In genomic region chr7:113673596-113673956, GRCm38 (mm10) we compare ENCODE assay signal across 12 mouse cellular contexts.
DNase-seq lines count a peak whose midpoint lies in the region; ATAC-seq and TF ChIP-seq lines count a peak whose summit lies in the region.
"Had no signal": no experiment of that assay in that cellular context is flagged by ENCODE, and none has a peak within 500 bp of the region (broad histone marks: within the 10 kb centered on the region; RNA-seq: fewer than 3 reads in every experiment).

No protein-coding gene starts in this region.

- no peak for TF ChIP-seq CTCF in midbrain, postnatal 0 days (IDR thresholded peaks at IDR 0.05)

- ATAC-seq in midbrain, postnatal 0 days (ENCODE audit: low FRiP score) = no peak
- no peak for ATAC-seq in megakaryocyte, adult 5-6 weeks (ENCODE audit: poor library complexity, severe bottlenecking)
- ATAC-seq in heart, embryonic 11.5 days (replicated peaks; ENCODE audit: insufficient number of reproducible peaks, low FRiP score, low TSS enrichment) = no peak
- ATAC-seq: intestine, embryonic 16.5 days had no signal

- no peak for DNase-seq in midbrain, embryonic 10.5 days (ENCODE audit: low spot score)
- no peak for DNase-seq in midbrain, postnatal 0 days (ENCODE audit: low spot score)
- DNase-seq in hindbrain, embryonic 10.5 days (ENCODE audit: low spot score) = no peak
- DNase-seq in left cerebral cortex, postnatal 25 days (ENCODE audit: low spot score in 2 of 2) = peak; percentile 29 to 72
- peak; percentile 23 for DNase-seq in right cerebral cortex, postnatal 14 days
- no peak for DNase-seq in adrenal gland, adult 18-20 months (ENCODE audit: low spot score in 2 of 2)
- DNase-seq: gastrocnemius, postnatal 10 days had no signal

- H3K27ac ChIP-seq in midbrain, embryonic 10.5 days (replicated peaks) = peak overlapping the region; percentile 82
- H3K27ac ChIP-seq in midbrain, postnatal 0 days (ENCODE audit: low read depth, low read length) = no peak overlapping the region
- peak overlapping the region; percentile 69 for H3K27ac ChIP-seq in hindbrain, embryonic 10.5 days
- H3K27ac ChIP-seq in heart, embryonic 11.5 days (ENCODE audit: low read depth, low read length) = no peak overlapping the region
- H3K27ac ChIP-seq: heart, embryonic 15.5 days had no signal

- H3K27me3 ChIP-seq in midbrain, embryonic 10.5 days (ENCODE audit: low read depth, poor library complexity, severe bottlenecking) = no peaks in the 10 kb centered on the region
- H3K27me3 ChIP-seq in midbrain, postnatal 0 days (ENCODE audit: insufficient read depth, low read length) = no peaks in the 10 kb centered on the region
- H3K27me3 ChIP-seq in hindbrain, embryonic 10.5 days (ENCODE audit: insufficient read depth, poor library complexity, severe bottlenecking) = no peaks in the 10 kb centered on the region
- no peaks in the 10 kb centered on the region for H3K27me3 ChIP-seq in heart, embryonic 11.5 days (ENCODE audit: control insufficient read depth, insufficient read depth, low read length)
- H3K27me3 ChIP-seq: heart, embryonic 15.5 days had no signal

- intact Hi-C loops in left cerebral cortex, postnatal 25 days (cut with DNase I) = no loop called here

- H3K9me3 ChIP-seq in midbrain, embryonic 10.5 days (replicated peaks) = no peaks in the 10 kb centered on the region
- no peaks in the 10 kb centered on the region for H3K9me3 ChIP-seq in midbrain, postnatal 0 days (ENCODE audit: low read length)
- H3K9me3 ChIP-seq in hindbrain, embryonic 10.5 days = no peaks in the 10 kb centered on the region
- no peaks in the 10 kb centered on the region for H3K9me3 ChIP-seq in heart, embryonic 11.5 days (replicated peaks; ENCODE audit: control insufficient read depth, low read length)
- H3K9me3 ChIP-seq: heart, embryonic 15.5 days had no signal

- WGBS in midbrain, embryonic 10.5 days = 77% methylated on average over 12 of the region's 12 CpGs
- WGBS in midbrain, postnatal 0 days = 56% methylated on average over 12 of the region's 12 CpGs
- WGBS in hindbrain, embryonic 10.5 days = 75% methylated on average over 12 of the region's 12 CpGs
- WGBS in heart, embryonic 11.5 days (ENCODE audit: insufficient replicate concordance) = 65% methylated on average over 12 of the region's 12 CpGs

- H3K4me1 ChIP-seq in midbrain, embryonic 10.5 days = peaks cover 26% of the 10 kb centered on the region
- 0 out of 2 replicates have a peak, but pooled peaks cover 4% of the 10 kb centered on the region for H3K4me1 ChIP-seq in midbrain, postnatal 0 days (ENCODE audit: insufficient read depth, low read length)
- H3K4me1 ChIP-seq in hindbrain, embryonic 10.5 days (replicated peaks) = peaks cover 19% of the 10 kb centered on the region
- no peaks in the 10 kb centered on the region for H3K4me1 ChIP-seq in heart, embryonic 11.5 days (ENCODE audit: control insufficient read depth, insufficient read depth, low read length)
- H3K4me1 ChIP-seq: heart, embryonic 15.5 days had no signal

- H3K4me3 ChIP-seq in midbrain, embryonic 10.5 days = no peak overlapping the region
- H3K4me3 ChIP-seq in midbrain, postnatal 0 days (ENCODE audit: low read depth, low read length) = no peak overlapping the region
- no peak overlapping the region for H3K4me3 ChIP-seq in hindbrain, embryonic 10.5 days
- no peak overlapping the region for H3K4me3 ChIP-seq in heart, embryonic 11.5 days (ENCODE audit: low read depth, low read length)
- H3K4me3 ChIP-seq: heart, embryonic 15.5 days; myocyte had no signal

- H3K36me3 ChIP-seq in midbrain, embryonic 10.5 days = no peaks in the 10 kb centered on the region
- no peaks in the 10 kb centered on the region for H3K36me3 ChIP-seq in midbrain, postnatal 0 days (ENCODE audit: insufficient read depth, low read length)
- no peaks in the 10 kb centered on the region for H3K36me3 ChIP-seq in hindbrain, embryonic 10.5 days
- H3K36me3 ChIP-seq in heart, embryonic 11.5 days (ENCODE audit: control insufficient read depth, insufficient read depth, low read length) = no peaks in the 10 kb centered on the region
- H3K36me3 ChIP-seq: heart, embryonic 15.5 days had no signal

- no peak overlapping the region for H3K9ac ChIP-seq in midbrain, postnatal 0 days (replicated peaks; ENCODE audit: low read length, poor library complexity, severe bottlenecking)
- H3K9ac ChIP-seq in heart, embryonic 11.5 days (ENCODE audit: low read depth, low read length) = no peak overlapping the region
- H3K9ac ChIP-seq: heart, embryonic 15.5 days had no signal

- no peak overlapping the region for H3K4me2 ChIP-seq in midbrain, postnatal 0 days (ENCODE audit: low read depth, low read length, poor library complexity, severe bottlenecking)
- H3K4me2 ChIP-seq in heart, embryonic 11.5 days = no peak overlapping the region
- H3K4me2 ChIP-seq: heart, embryonic 15.5 days had no signal

Comparison
In these comparisons a context has a peak if more than half of its experiments do, and no peak if none do; other contexts are left out.
1. H3K27ac ChIP-seq: peak in midbrain, embryonic 10.5 days (single experiment) and hindbrain, embryonic 10.5 days (single experiment); none in midbrain, postnatal 0 days (single experiment) and heart, embryonic 11.5 days (single experiment).
2. DNase-seq: peak in left cerebral cortex, postnatal 25 days (2 of 2) and right cerebral cortex, postnatal 14 days (single experiment); none in midbrain, embryonic 10.5 days (single experiment), midbrain, postnatal 0 days (single experiment), hindbrain, embryonic 10.5 days (single experiment) and adrenal gland, adult 18-20 months (0 of 2).